Mouse (Mus musculus) E14TG2a.4 (cell line): Measurements from ENCODE around the gene Dpy19l3.

ENCODE experiments used
- H3K27me3 ChIP-seq: 2 replicates; pipeline ENCODE4 v1.6.1; 2014; ENCODE audit warnings: low read length, control low read depth; ENCODE audit not compliant: insufficient read depth
- H3K36me3 ChIP-seq: 2 replicates; pipeline ENCODE4 v1.6.1; 2014; ENCODE audit warnings: low read length, control low read depth; ENCODE audit not compliant: insufficient read depth
- H3K4me1 ChIP-seq: replicated peaks from 2 replicates; pipeline ENCODE4 v1.6.1; 2014; ENCODE audit warnings: low read depth, low read length, control low read depth
- H3K4me3 ChIP-seq: replicated peaks from 2 replicates; pipeline ENCODE4 v1.5.1; 2014; ENCODE audit warnings: mild to moderate bottlenecking, low read length
- H3K9me3 ChIP-seq: 2 replicates; pipeline ENCODE4 v1.6.1; 2014; ENCODE audit warnings: low read length, control low read depth
- CTCF ChIP-seq: conservative IDR thresholded peaks from 2 replicates; pipeline ENCODE4 v1.5.1; 2014; ENCODE audit warnings: low read length
- NANOG ChIP-seq: IDR thresholded peaks from 2 replicates; pipeline ENCODE4 v1.6.1; 2014; ENCODE audit warnings: borderline replicate concordance, low read length, mixed read lengths
- POU5F1 ChIP-seq: IDR thresholded peaks from 2 replicates; pipeline ENCODE4 v1.6.1; 2014; ENCODE audit warnings: low read length, borderline replicate concordance

The Dpy19l3 gene

GRCm38 (mm10) chr7:35668066-35669041, 85.9 kb downstream of the Dpy19l3 start:
- TF ChIP-seq POU5F1 = no peak
- TF ChIP-seq CTCF = no peak
- no peak for TF ChIP-seq NANOG

GRCm38 (mm10) chr7:35663790-35664376, 90.4 kb downstream of the Dpy19l3 start:
- H3K9me3 ChIP-seq = no peaks in the 10 kb centered on the region
- peaks cover 25% of the 10 kb centered on the region for H3K4me1 ChIP-seq
- H3K36me3 ChIP-seq = no peaks in the 10 kb centered on the region
- 0 out of 2 replicates have a peak, but pooled peaks cover 2% of the 10 kb centered on the region for H3K27me3 ChIP-seq
- TF ChIP-seq NANOG (no peak), CTCF (no peak), POU5F1 (no peak)
- no peak overlapping the region for H3K4me3 ChIP-seq

More at GRCm38 (mm10) chr7:35668066-35669041, 85.9 kb downstream of the Dpy19l3 start:
- no peaks in the 10 kb centered on the region for H3K9me3 ChIP-seq
- H3K36me3 ChIP-seq = no peaks in the 10 kb centered on the region
- no peaks in the 10 kb centered on the region for H3K27me3 ChIP-seq
- no peak overlapping the region for H3K4me3 ChIP-seq
- peaks cover 25% of the 10 kb centered on the region for H3K4me1 ChIP-seq

GRCm38 (mm10) chr7:35659173-35659572, 95.1 kb downstream of the Dpy19l3 start:
- Histone ChIP-seq H3K9me3 (no peaks in the 10 kb centered on the region), H3K36me3 (no peaks in the 10 kb centered on the region), H3K4me3 (no peak overlapping the region), H3K27me3 (0 out of 2 replicates have a peak, but pooled peaks cover 2% of the 10 kb centered on the region), H3K4me1 (peaks cover 50% of the 10 kb centered on the region)
- peak; percentile 97 for TF ChIP-seq CTCF
- no peak for TF ChIP-seq NANOG

GRCm38 (mm10) chr7:35657829-35658228, 96.4 kb downstream of the Dpy19l3 start:
- Histone ChIP-seq H3K9me3 (no peaks in the 10 kb centered on the region), H3K4me1 (peaks cover 54% of the 10 kb centered on the region), H3K36me3 (no peaks in the 10 kb centered on the region), H3K27me3 (0 out of 2 replicates have a peak, but pooled peaks cover 2% of the 10 kb centered on the region), H3K4me3 (no peak overlapping the region)
- TF ChIP-seq POU5F1 (no peak), NANOG (peak; percentile 59; the same call in 1 of the 2 replicates), CTCF (no peak)

GRCm38 (mm10) chr7:35651583-35652270, 102.5 kb downstream of the Dpy19l3 start:
- no peaks in the 10 kb centered on the region for H3K9me3 ChIP-seq
- TF ChIP-seq CTCF = peak; percentile 81
- TF ChIP-seq NANOG = no peak
- peaks cover 58% of the 10 kb centered on the region for H3K4me1 ChIP-seq
- no peaks in the 10 kb centered on the region for H3K36me3 ChIP-seq
- H3K27me3 ChIP-seq = no peaks in the 10 kb centered on the region
- no peak overlapping the region for H3K4me3 ChIP-seq

GRCm38 (mm10) chr7:35650716-35651410, 103.4 kb downstream of the Dpy19l3 start:
- TF ChIP-seq NANOG = no peak
- TF ChIP-seq POU5F1 = no peak
- no peak; the same call in 1 of the 2 replicates for TF ChIP-seq CTCF
- Histone ChIP-seq H3K36me3 (0 out of 2 replicates have a peak, but pooled peaks cover 2% of the 10 kb centered on the region), H3K4me3 (no peak overlapping the region), H3K9me3 (no peaks in the 10 kb centered on the region), H3K27me3 (no peaks in the 10 kb centered on the region), H3K4me1 (peaks cover 59% of the 10 kb centered on the region)

- TF ChIP-seq POU5F1 (no peak), NANOG (no peak), CTCF (no peak)
- peaks cover 52% of the 10 kb centered on the region for H3K4me1 ChIP-seq
- no peaks in the 10 kb centered on the region for H3K9me3 ChIP-seq
- no peaks in the 10 kb centered on the region for H3K27me3 ChIP-seq
- H3K4me3 ChIP-seq = peak overlapping the region; percentile 59
- H3K36me3 ChIP-seq = peaks cover 19% of the 10 kb centered on the region
Observed at GRCm38 (mm10) chr7:35649071-35649470, 105.2 kb downstream of the Dpy19l3 start.
